9 mouse cellular contexts compared by ENCODE assay signal in the genomic region with DNA sequence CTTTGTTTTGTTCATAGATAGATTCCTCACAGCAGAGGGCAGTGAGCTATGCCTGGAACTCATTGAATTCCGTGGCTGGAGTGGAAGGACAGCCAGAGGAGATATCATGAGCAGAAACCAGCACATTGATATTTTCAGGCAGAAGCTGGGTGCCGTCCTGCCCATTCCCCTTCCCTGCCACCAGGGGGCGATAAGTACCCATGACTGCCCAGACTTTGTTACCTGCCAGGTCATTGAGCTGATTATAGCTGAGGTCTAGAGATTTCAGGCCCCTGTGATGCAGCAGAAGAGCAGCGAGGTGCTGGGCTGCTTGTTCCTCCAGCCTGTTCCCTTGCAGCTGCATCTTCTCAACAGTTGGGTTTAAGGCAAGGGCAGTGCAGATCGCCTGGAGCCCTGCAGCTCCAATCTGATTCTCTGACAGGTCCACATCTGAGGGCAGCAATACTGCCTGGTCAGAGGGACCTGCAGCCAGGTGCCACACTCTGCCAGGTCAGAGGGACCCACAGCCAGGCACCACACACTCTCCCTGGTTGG. TPM values are rescaled to one million over a fixed set of nuclear protein-coding genes. Genes with fewer than 3 reads are reported as not detected.
DNase-seq lines count a peak whose midpoint lies in the region; ATAC-seq and TF ChIP-seq lines count a peak whose summit lies in the region.
"Had no signal": no experiment of that assay in that cellular context is flagged by ENCODE, and none has a peak within 500 bp of the region (broad histone marks: within the 10 kb centered on the region; RNA-seq: fewer than 3 reads in every experiment).

No protein-coding gene starts in this region.

- no peak overlapping the region for H3K4me2 ChIP-seq in forebrain, postnatal 0 days (ENCODE audit: low read depth)
- H3K4me2 ChIP-seq in hindbrain, embryonic 11.5 days (replicated peaks; ENCODE audit: low read depth, low read length), result 0 out of 2 replicates have a peak overlapping the region, but pooled peaks have one; percentile 25
- H3K4me2 ChIP-seq: limb, embryonic 15.5 days had no signal

- peak; percentile 99 for TF ChIP-seq CTCF in cerebellum, adult 2 months (IDR thresholded peaks at IDR 0.05; ENCODE audit: borderline replicate concordance, insufficient read depth, low read depth, low read length)
- peak; percentile 98 for TF ChIP-seq CTCF in forebrain, postnatal 0 days (IDR thresholded peaks at IDR 0.05; ENCODE audit: low read depth)

- H3K4me1 ChIP-seq in cerebellum, adult 2 months (ENCODE audit: control insufficient read depth, insufficient read depth, low read length), result no peaks in the 10 kb centered on the region; the same call in 1 of the 2 replicates
- 0 out of 2 replicates have a peak, but pooled peaks cover 5% of the 10 kb centered on the region for H3K4me1 ChIP-seq in forebrain, postnatal 0 days (ENCODE audit: insufficient read depth)
- peaks cover 28% of the 10 kb centered on the region for H3K4me1 ChIP-seq in hindbrain, embryonic 11.5 days (replicated peaks; ENCODE audit: control insufficient read depth, insufficient read depth, low read length)

- H3K9me3 ChIP-seq in forebrain, postnatal 0 days (ENCODE audit: low read length), result no peaks in the 10 kb centered on the region
- no peaks in the 10 kb centered on the region for H3K9me3 ChIP-seq in hindbrain, embryonic 11.5 days (ENCODE audit: control insufficient read depth, low read length)
- H3K9me3 ChIP-seq: limb, embryonic 15.5 days had no signal

- 9% methylated on average over 5 of the region's 5 CpGs for WGBS in cerebellum, adult 2 months
- WGBS in forebrain, postnatal 0 days, result 1% methylated on average over 5 of the region's 5 CpGs
- 2% methylated on average over 5 of the region's 5 CpGs for whole genome bisulfite sequencing in hindbrain, embryonic 11.5 days

- H3K4me3 ChIP-seq in cerebellum, adult 2 months (replicated peaks; ENCODE audit: insufficient read depth, low read depth, low read length), result no peak overlapping the region
- H3K4me3 ChIP-seq in forebrain, postnatal 0 days (ENCODE audit: low read depth, low read length), result no peak overlapping the region
- no peak overlapping the region for H3K4me3 ChIP-seq in hindbrain, embryonic 11.5 days (ENCODE audit: low read depth, low read length)
- H3K4me3 ChIP-seq: limb, embryonic 15.5 days had no signal

- no peak overlapping the region for H3K27ac ChIP-seq in cerebellum, adult 2 months (ENCODE audit: insufficient read depth, low read length)
- no peak overlapping the region for H3K27ac ChIP-seq in forebrain, postnatal 0 days (ENCODE audit: low read depth, low read length)
- 0 out of 2 replicates have a peak overlapping the region, but pooled peaks have one; percentile 20 for H3K27ac ChIP-seq in hindbrain, embryonic 11.5 days (ENCODE audit: low read depth, low read length)
- H3K27ac ChIP-seq: limb, embryonic 15.5 days had no signal

- no peaks in the 10 kb centered on the region for H3K27me3 ChIP-seq in cerebellum, adult 2 months (ENCODE audit: control insufficient read depth, insufficient read depth, low read length)
- peaks cover 5% of the 10 kb centered on the region; the same call in 1 of the 2 replicates for H3K27me3 ChIP-seq in forebrain, postnatal 0 days (ENCODE audit: insufficient read depth, low read length)
- H3K27me3 ChIP-seq in hindbrain, embryonic 11.5 days (ENCODE audit: control insufficient read depth, insufficient read depth, low read length), result no peaks in the 10 kb centered on the region; the same call in 1 of the 2 replicates

- 0 out of 2 replicates have a peak, but pooled peaks have one; percentile 10 for ATAC-seq in forebrain, postnatal 0 days
- 0 out of 2 replicates have a peak, but pooled peaks have one; percentile 13 for ATAC-seq in hindbrain, embryonic 11.5 days (ENCODE audit: low FRiP score)

- no peak for TF ChIP-seq POLR2A in cerebellum, adult 2 months (IDR thresholded peaks at IDR 0.05; ENCODE audit: borderline replicate concordance, insufficient read depth, low read length)

- no peaks in the 10 kb centered on the region for H3K36me3 ChIP-seq in forebrain, postnatal 0 days (ENCODE audit: insufficient read depth)
- no peaks in the 10 kb centered on the region for H3K36me3 ChIP-seq in hindbrain, embryonic 11.5 days (ENCODE audit: control insufficient read depth, insufficient read depth, low read length)
- H3K36me3 ChIP-seq: limb, embryonic 15.5 days had no signal

- DNase-seq in NIH3T3 (ENCODE audit: low read depth), result peak; percentile 83
- DNase-seq in cerebellum, adult 2 months, result peak; percentile 71 to 80
- peak; percentile 78 for DNase-seq in forebrain, postnatal 0 days
- peak; percentile 85 for DNase-seq in hindbrain, embryonic 11.5 days (ENCODE audit: low spot score)
- DNase-seq in layer of hippocampus, postnatal 10 days (ENCODE audit: low spot score in 2 of 2), result peak; percentile 79 to 84
- peak; percentile 73 for DNase-seq in lung, postnatal 10 days
- DNase-seq in retina, adult 2 months (ENCODE audit: low read depth, low spot score), result peak; percentile 67
- peak; percentile 75 for DNase-seq in thymus, postnatal 4 days

- H3K9ac ChIP-seq in forebrain, postnatal 0 days, result no peak overlapping the region
- H3K9ac ChIP-seq in hindbrain, embryonic 11.5 days (ENCODE audit: low read depth, low read length), result no peak overlapping the region
- H3K9ac ChIP-seq: limb, embryonic 15.5 days had no signal

RNA-seq across cellular contexts. Expression of a gene that starts 3.0 kb away (rescaled TPM):
- 0.36 and 0.89 TPM in 2 replicates for polyA plus RNA-seq in cerebellum, adult 2 months (2012; rRNA removed)
- 3.0 and 3.5 TPM in 2 replicates for total RNA-seq in forebrain, postnatal 0 days (2014; rRNA removed)
- 2.3 and 4.1 TPM in 2 replicates for polyA plus RNA-seq in forebrain, postnatal 0 days (2015; fragmentation: Nextera tagmentation; extraction: Ambion mirVana)
- polyA plus RNA-seq in hindbrain, embryonic 11.5 days (2014; fragmentation: Nextera tagmentation; extraction: Ambion mirVana), result 0.52 and 1.1 TPM in 2 replicates
- 1 to 10 TPM; 1.7 to 2.4 TPM for total RNA-seq in layer of hippocampus, postnatal 10 days (2021)
- polyA plus RNA-seq: limb, embryonic 15.5 days had no signal

RNA-seq across cellular contexts. Expression of a gene that starts 3.7 kb away (rescaled TPM):
- 4.8 and 6.5 TPM in 2 replicates for polyA plus RNA-seq in cerebellum, adult 2 months (2012; rRNA removed)
- total RNA-seq in forebrain, postnatal 0 days (2014; rRNA removed), result 1.3 and 1.9 TPM in 2 replicates
- polyA plus RNA-seq in forebrain, postnatal 0 days (2015; fragmentation: Nextera tagmentation; extraction: Ambion mirVana), result 1.5 and 2.8 TPM in 2 replicates
- polyA plus RNA-seq in hindbrain, embryonic 11.5 days (2014; fragmentation: Nextera tagmentation; extraction: Ambion mirVana), result 0.49 and 0.63 TPM in 2 replicates
- 1 to 10 TPM in 1 of 2 experiments, under 1 TPM in 1; 0.58 to 1.1 TPM for total RNA-seq in layer of hippocampus, postnatal 10 days (2021)

RNA-seq across cellular contexts. Expression of a gene that starts 25.0 kb away (rescaled TPM):
- polyA plus RNA-seq in cerebellum, adult 2 months (2012; rRNA removed), result 40.8 and 46.2 TPM in 2 replicates
- total RNA-seq in forebrain, postnatal 0 days (2014; rRNA removed), result 47.5 and 53.4 TPM in 2 replicates
- 33.1 and 47.3 TPM in 2 replicates for polyA plus RNA-seq in forebrain, postnatal 0 days (2015; fragmentation: Nextera tagmentation; extraction: Ambion mirVana)
- 1.9 and 2.1 TPM in 2 replicates for polyA plus RNA-seq in hindbrain, embryonic 11.5 days (2014; fragmentation: Nextera tagmentation; extraction: Ambion mirVana)
- 10 to 100 TPM; 75.7 to 77.6 TPM for total RNA-seq in layer of hippocampus, postnatal 10 days (2021)

RNA-seq across cellular contexts. Expression of a gene that starts 27.1 kb away (rescaled TPM):
- 74.3 TPM in 2 replicates for polyA plus RNA-seq in cerebellum, adult 2 months (2012; rRNA removed)
- 69.2 and 71.0 TPM in 2 replicates for total RNA-seq in forebrain, postnatal 0 days (2014; rRNA removed)
- 58.3 and 64.4 TPM in 2 replicates for polyA plus RNA-seq in forebrain, postnatal 0 days (2015; fragmentation: Nextera tagmentation; extraction: Ambion mirVana)
- polyA plus RNA-seq in hindbrain, embryonic 11.5 days (2014; fragmentation: Nextera tagmentation; extraction: Ambion mirVana), result 47.6 and 49.3 TPM in 2 replicates
- total RNA-seq in layer of hippocampus, postnatal 10 days (2021), result 10 to 100 TPM; 33.1 to 38.2 TPM

RNA-seq across cellular contexts. Expression of a gene that starts 49.5 kb away (rescaled TPM):
- 240 and 242 TPM in 2 replicates for polyA plus RNA-seq in cerebellum, adult 2 months (2012; rRNA removed)
- total RNA-seq in forebrain, postnatal 0 days (2014; rRNA removed), result 206 and 244 TPM in 2 replicates
- polyA plus RNA-seq in forebrain, postnatal 0 days (2015; fragmentation: Nextera tagmentation; extraction: Ambion mirVana), result 91.4 and 103 TPM in 2 replicates
- polyA plus RNA-seq in hindbrain, embryonic 11.5 days (2014; fragmentation: Nextera tagmentation; extraction: Ambion mirVana), result 85.3 and 85.8 TPM in 2 replicates
- 100 to 1,000 TPM; 182 to 188 TPM for total RNA-seq in layer of hippocampus, postnatal 10 days (2021)

Comparison
In these comparisons a context has a peak if more than half of its experiments do, and no peak if none do; other contexts are left out.
1. RNA of a gene that starts 25.0 kb away (polyA plus RNA-seq): 33.1 to 47.3 TPM in forebrain, postnatal 0 days and 40.8 to 46.2 TPM in cerebellum, adult 2 months; 1.9 to 2.1 TPM in hindbrain, embryonic 11.5 days; every median in the first group is over 10 times any median in the second.
2. Peak in every context shown above with its lines, with median percentiles within 50 percentile points of each other: DNase-seq.